Mouse (Mus musculus): ENCODE measurements around the gene Spsb4.

DNA sequence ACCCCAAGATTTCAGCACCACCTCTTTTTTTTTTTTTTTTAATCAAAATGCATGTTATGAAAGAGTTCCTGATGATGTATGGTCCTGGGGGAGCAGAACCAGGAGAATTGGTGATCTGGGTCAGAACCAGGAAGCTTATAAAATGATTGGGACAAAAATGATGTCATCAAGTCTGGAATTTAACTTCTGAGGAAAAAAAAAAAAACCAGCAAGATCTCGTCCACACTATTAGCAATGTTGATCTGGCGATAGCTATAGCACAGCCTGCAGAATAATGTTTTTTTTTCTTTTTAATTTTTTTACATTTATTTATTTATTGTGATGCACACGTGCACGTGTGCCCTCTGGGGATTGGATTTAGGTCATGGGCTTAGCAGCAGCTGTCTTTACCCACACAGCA is 27.6 kb upstream of the Spsb4 start:
- TF ChIP-seq CTCF (IDR thresholded peaks at IDR 0.05) (no peak), POLR2A (IDR thresholded peaks at IDR 0.05; ENCODE audit: insufficient read depth, low read depth, low read length) (no peak)

Measured in heart, adult 2 months (tissue).